Mouse (Mus musculus) embryonic facial prominence, embryonic 10.5 days (tissue): ENCODE measurements around the gene Upk3a. TPM values are rescaled to one million over a fixed set of nuclear protein-coding genes. Genes with fewer than 3 reads are reported as not detected.
"Not testable (repeated sequence)": the region's sequence is repeated elsewhere in the genome, so short reads cannot be mapped to it uniquely, and the experiment has no call there.

ENCODE experiments used
- DNase-seq: peaks from one replicate; pipeline ENCODE4 v3.0.0-alpha.2; 2017; ENCODE audit warnings: low spot score
- H3K27ac ChIP-seq: fragments of 300-500 bp; sonication (generic); replicated peaks from 2 replicates; pipeline ENCODE4 v1.5.1; 2016; ENCODE audit warnings: mild to moderate bottlenecking
- H3K27me3 ChIP-seq: fragments of 300-500 bp; sonication (generic); replicated peaks from 2 replicates; pipeline ENCODE4 v1.6.1; 2016; ENCODE audit warnings: low read depth, mild to moderate bottlenecking; ENCODE audit not compliant: poor library complexity, severe bottlenecking
- H3K36me3 ChIP-seq: fragments of 300-500 bp; sonication (generic); replicated peaks from 2 replicates; pipeline ENCODE4 v1.6.1; 2016; ENCODE audit warnings: mild to moderate bottlenecking, moderate library complexity
- H3K4me1 ChIP-seq: fragments of 300-500 bp; sonication (generic); 2 replicates; pipeline ENCODE4 v1.6.1; 2016
- H3K4me3 ChIP-seq: fragments of 300-500 bp; sonication (generic); 2 replicates; pipeline ENCODE4 v1.5.1; 2016; ENCODE audit warnings: mild to moderate bottlenecking, moderate library complexity
- H3K9me3 ChIP-seq: fragments of 300-500 bp; sonication (generic); 2 replicates; pipeline ENCODE4 v1.6.1; 2016; ENCODE audit warnings: mild to moderate bottlenecking
- WGBS: fragments of 180-500 bp; shearing (Covaris S2); methylation state at CpG from one replicate; pipeline ENCODE4 v1.1.7; 2016; 5-methylcytosine and 5-hydroxymethylcytosine counted together
- polyA plus RNA-seq: library from polyadenylated mRNA; unstranded; fragments of >200 nt; fragmentation: Nextera tagmentation; extraction: Ambion mirVana; gene quantifications from 2 replicates; pipeline ENCODE4 v1.2.1, GENCODE M21; 2016

The Upk3a gene
- polyA plus RNA-seq, 1 experiment from 2014 or later = not detected

- Histone ChIP-seq H3K27me3 (peaks cover 31% of the 10 kb centered on the region), H3K36me3 (no peaks in the 10 kb centered on the region), H3K27ac (no peak overlapping the region), H3K4me3 (no peak overlapping the region), H3K4me1 (peaks cover 31% of the 10 kb centered on the region), H3K9me3 (no peaks in the 10 kb centered on the region)
- WGBS = 56% methylated on average over 2 of the region's 2 CpGs
- DNase-seq = no peak
Measured at GRCm38 (mm10) chr15:85012662-85013054, 4.3 kb upstream of the Upk3a start.

GRCm38 (mm10) chr15:85015771-85016170 lies 1.2 kb upstream of the Upk3a start:
- no peak for DNase-seq
- H3K27me3 ChIP-seq = peaks cover 47% of the 10 kb centered on the region
- no peaks in the 10 kb centered on the region for H3K36me3 ChIP-seq
- no peak overlapping the region for H3K27ac ChIP-seq
- H3K4me3 ChIP-seq = no peak overlapping the region
- H3K9me3 ChIP-seq = no peaks in the 10 kb centered on the region
- 87% methylated on average over 11 of the region's 11 CpGs for WGBS
- H3K4me1 ChIP-seq = peaks cover 31% of the 10 kb centered on the region

- peaks cover 28% of the 10 kb centered on the region for H3K27me3 ChIP-seq
- H3K4me3 ChIP-seq = no peak overlapping the region
- DNase-seq = no peak
- H3K4me1 ChIP-seq = peaks cover 6% of the 10 kb centered on the region
- no peaks in the 10 kb centered on the region for H3K9me3 ChIP-seq
- WGBS = 72% methylated on average over 4 of the region's 4 CpGs
- H3K36me3 ChIP-seq = no peaks in the 10 kb centered on the region
- no peak overlapping the region for H3K27ac ChIP-seq
Measured at GRCm38 (mm10) chr15:85022211-85022610, 5.3 kb downstream of the Upk3a start.

- no peaks in the 10 kb centered on the region for H3K36me3 ChIP-seq
- DNase-seq = no peak
- 0 out of 2 replicates have a peak, but pooled peaks cover 3% of the 10 kb centered on the region for H3K27me3 ChIP-seq
- H3K4me1 ChIP-seq = no peaks in the 10 kb centered on the region
- WGBS = 79% methylated on average over 4 of the region's 4 CpGs
- H3K9me3 ChIP-seq = no peaks in the 10 kb centered on the region
- no peak overlapping the region for H3K27ac ChIP-seq
- H3K4me3 ChIP-seq = no peak overlapping the region
Measured at GRCm38 (mm10) chr15:85026197-85026596, 9.3 kb downstream of the Upk3a start.

- no peaks in the 10 kb centered on the region for H3K4me1 ChIP-seq
- H3K9me3 ChIP-seq = peaks cover 6% of the 10 kb centered on the region; the same call in 1 of the 2 replicates
- H3K36me3 ChIP-seq = no peaks in the 10 kb centered on the region
- no peak overlapping the region for H3K27ac ChIP-seq
- WGBS = 60% methylated on average over 4 of the region's 4 CpGs
- H3K27me3 ChIP-seq = no peaks in the 10 kb centered on the region
- DNase-seq = no peak
- no peak overlapping the region for H3K4me3 ChIP-seq
Measured at GRCm38 (mm10) chr15:85027740-85028139, 10.8 kb downstream of the Upk3a start.

GRCm38 (mm10) chr15:85028648-85029047 lies 11.7 kb downstream of the Upk3a start, which contains the start of gene Fam118a:
Gene Fam118a (plus strand): TSS chr15:85028948.
- WGBS = 53% methylated on average over 1 of the region's 1 CpGs
- H3K27ac ChIP-seq, DNase-seq, H3K36me3 ChIP-seq, H3K27me3 ChIP-seq, H3K9me3 ChIP-seq, H3K4me3 ChIP-seq, H3K4me1 ChIP-seq: not testable (repeated sequence)

GRCm38 (mm10) chr15:85030643-85031042 lies 13.7 kb downstream of the Upk3a start:
- 88% methylated on average over 1 of the region's 1 CpGs for WGBS
- DNase-seq, H3K9me3 ChIP-seq, H3K4me3 ChIP-seq, H3K27ac ChIP-seq, H3K4me1 ChIP-seq, H3K36me3 ChIP-seq: not testable (repeated sequence)
- peaks cover 12% of the 10 kb centered on the region for H3K27me3 ChIP-seq

- no peak overlapping the region for H3K4me3 ChIP-seq
- DNase-seq = no peak
- H3K27ac ChIP-seq = no peak overlapping the region
- 94% methylated on average over 3 of the region's 3 CpGs for WGBS
- H3K4me1 ChIP-seq = peaks cover 5% of the 10 kb centered on the region
- no peaks in the 10 kb centered on the region for H3K36me3 ChIP-seq
- peaks cover 6% of the 10 kb centered on the region; the same call in 1 of the 2 replicates for H3K9me3 ChIP-seq
- H3K27me3 ChIP-seq = peaks cover 19% of the 10 kb centered on the region
Measured at GRCm38 (mm10) chr15:85031866-85032265, 14.9 kb downstream of the Upk3a start.

GRCm38 (mm10) chr15:85033916-85034315 lies 17.0 kb downstream of the Upk3a start:
- WGBS = 39% methylated on average over 7 of the region's 7 CpGs
- not testable (repeated sequence) for H3K4me3 ChIP-seq, H3K36me3 ChIP-seq, H3K27ac ChIP-seq, H3K9me3 ChIP-seq
- DNase-seq = peak; percentile 24
- Histone ChIP-seq H3K27me3 (peaks cover 19% of the 10 kb centered on the region), H3K4me1 (peaks cover 19% of the 10 kb centered on the region)

- peak; percentile 97 for DNase-seq
- WGBS = under 1% methylated on average over 75 of the region's 75 CpGs
- no peaks in the 10 kb centered on the region for H3K36me3 ChIP-seq
- peak overlapping the region; percentile 84 for H3K4me3 ChIP-seq
- H3K27me3 ChIP-seq = peaks cover 19% of the 10 kb centered on the region
- H3K4me1 ChIP-seq = peaks cover 19% of the 10 kb centered on the region
- H3K9me3 ChIP-seq = peaks cover 6% of the 10 kb centered on the region; the same call in 1 of the 2 replicates
- H3K27ac ChIP-seq = peak overlapping the region; percentile 87
Measured at GRCm38 (mm10) chr15:85036566-85037342, 19.8 kb downstream of the Upk3a start.

GRCm38 (mm10) chr15:85037343-85037690 lies 20.4 kb downstream of the Upk3a start:
- Histone ChIP-seq H3K4me3 (peak overlapping the region; percentile 84), H3K4me1 (peaks cover 24% of the 10 kb centered on the region), H3K9me3 (peaks cover 3% of the 10 kb centered on the region; the same call in 1 of the 2 replicates), H3K36me3 (no peaks in the 10 kb centered on the region), H3K27me3 (peaks cover 19% of the 10 kb centered on the region), H3K27ac (peak overlapping the region; percentile 87)
- WGBS = 11% methylated on average over 8 of the region's 8 CpGs
- DNase-seq = no peak

- peaks cover 18% of the 10 kb centered on the region for H3K36me3 ChIP-seq
- H3K4me1 ChIP-seq = peaks cover 37% of the 10 kb centered on the region
- H3K27me3 ChIP-seq = no peaks in the 10 kb centered on the region
- H3K9me3 ChIP-seq = no peaks in the 10 kb centered on the region
- WGBS = 86% methylated on average over 10 of the region's 10 CpGs
- peak overlapping the region; percentile 21; the same call in 1 of the 2 replicates for H3K27ac ChIP-seq
- DNase-seq = no peak
- H3K4me3 ChIP-seq = no peak overlapping the region
Measured at GRCm38 (mm10) chr15:85041546-85042225, 24.7 kb downstream of the Upk3a start.
